Mouse (Mus musculus) brain, embryonic 18.5 days (tissue): ENCODE measurements at regions not wholly inside any gene's neighbourhood (a gene's known extent, or its start where the extent isn't known, plus 50 kb on each side); places are given as distances from the start of the nearest gene placed in this dataset.

ENCODE experiments used
- DNase-seq: peaks from one replicate; pipeline ENCODE4 v3.0.0-alpha.2; 2012; ENCODE audit warnings: low read depth, low spot score

DNA sequence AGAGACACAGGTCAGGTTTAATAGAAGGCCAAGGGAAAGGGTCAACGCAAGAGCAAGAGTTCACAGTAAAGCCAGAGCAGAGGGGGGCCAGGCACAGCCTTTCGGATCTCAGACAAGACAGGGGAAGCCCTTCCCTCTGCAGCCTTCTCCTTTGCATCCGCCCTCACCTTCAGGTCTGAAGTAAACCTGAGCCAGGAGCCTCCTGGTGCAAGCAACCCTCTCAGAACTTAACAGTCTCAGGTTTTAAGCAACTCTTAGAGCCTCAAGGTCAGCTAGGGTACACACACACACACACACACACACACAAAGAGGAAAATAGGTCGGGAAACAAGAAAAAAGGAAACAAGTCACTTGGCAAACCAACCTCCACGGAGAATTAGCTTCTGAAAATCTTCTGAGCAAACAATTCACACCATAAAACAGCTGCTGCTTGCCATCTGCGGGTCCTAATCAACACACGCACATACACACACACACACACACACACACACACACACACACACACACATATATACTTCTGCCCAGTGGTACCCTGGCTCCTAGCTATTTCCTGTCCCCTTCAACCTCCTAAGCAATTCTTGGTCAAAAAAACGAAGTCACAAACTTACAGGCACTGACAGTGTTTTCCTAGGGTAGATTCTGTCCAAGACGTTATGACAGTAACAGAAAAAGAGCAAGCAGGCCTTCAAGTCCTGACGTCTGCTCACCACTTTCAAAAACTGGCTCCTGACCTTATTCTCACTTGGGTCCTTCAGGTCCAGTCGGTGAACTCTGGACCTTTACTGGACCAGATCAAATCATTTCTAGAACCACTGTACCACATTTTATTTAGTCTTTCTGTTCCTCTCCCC, 196.4 kb downstream of the Sox4 start:
- no peak for DNase-seq

DNA sequence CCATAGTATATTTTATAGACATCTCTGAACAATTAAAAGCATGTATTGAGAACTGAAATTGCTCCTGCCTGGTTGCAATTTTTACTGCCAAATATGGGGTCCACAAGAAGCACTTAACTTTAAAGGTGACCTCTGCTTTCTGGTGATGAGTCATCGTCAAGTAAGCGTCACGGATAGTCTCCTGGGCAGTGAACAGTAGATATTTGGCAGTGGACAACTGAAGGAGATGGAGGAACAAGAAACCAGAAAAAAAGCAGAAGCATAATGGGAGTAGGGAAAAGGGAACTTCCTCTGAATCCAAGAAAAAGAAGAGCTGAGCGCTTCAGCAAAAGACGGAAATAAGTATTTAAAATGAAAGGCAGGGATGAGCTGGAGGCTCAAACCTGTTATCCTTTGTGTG, 199.3 kb downstream of the Sox4 start:
- DNase-seq: no peak

DNA sequence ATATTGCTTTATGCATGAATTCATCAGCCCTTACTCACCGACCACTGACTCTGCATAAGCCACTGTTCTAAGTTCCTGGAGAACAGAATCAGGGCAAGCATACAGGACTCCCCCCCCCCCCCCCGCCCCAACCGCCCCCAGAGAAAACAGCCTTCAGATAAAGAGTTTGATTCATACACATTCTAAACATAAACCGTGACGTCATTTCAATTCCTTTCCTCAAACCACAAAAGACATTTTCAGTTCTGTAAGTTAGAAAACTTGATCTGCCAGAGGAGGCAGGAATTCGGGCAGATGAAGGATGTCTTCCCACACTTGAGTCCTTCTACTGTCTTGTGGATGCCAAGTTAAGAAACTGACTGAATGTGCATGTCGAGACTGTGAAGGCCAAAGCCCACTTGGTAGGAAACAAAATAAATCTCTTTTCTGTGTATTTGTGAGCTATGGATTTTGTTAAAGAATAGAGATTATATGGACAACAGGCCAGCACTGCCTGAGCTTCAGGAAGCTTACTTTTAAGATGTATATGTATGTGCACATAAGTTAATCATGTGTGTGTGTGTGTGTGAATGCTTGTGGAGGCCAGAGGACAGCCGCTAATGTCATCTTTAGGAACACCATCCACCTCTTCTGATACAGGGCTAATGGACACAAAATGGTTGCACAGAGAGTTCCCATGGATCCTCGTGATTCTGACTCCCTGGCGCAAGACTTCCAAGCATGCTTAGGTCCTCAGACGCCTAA, 202.4 kb downstream of the Sox4 start:
- no peak for DNase-seq

DNA sequence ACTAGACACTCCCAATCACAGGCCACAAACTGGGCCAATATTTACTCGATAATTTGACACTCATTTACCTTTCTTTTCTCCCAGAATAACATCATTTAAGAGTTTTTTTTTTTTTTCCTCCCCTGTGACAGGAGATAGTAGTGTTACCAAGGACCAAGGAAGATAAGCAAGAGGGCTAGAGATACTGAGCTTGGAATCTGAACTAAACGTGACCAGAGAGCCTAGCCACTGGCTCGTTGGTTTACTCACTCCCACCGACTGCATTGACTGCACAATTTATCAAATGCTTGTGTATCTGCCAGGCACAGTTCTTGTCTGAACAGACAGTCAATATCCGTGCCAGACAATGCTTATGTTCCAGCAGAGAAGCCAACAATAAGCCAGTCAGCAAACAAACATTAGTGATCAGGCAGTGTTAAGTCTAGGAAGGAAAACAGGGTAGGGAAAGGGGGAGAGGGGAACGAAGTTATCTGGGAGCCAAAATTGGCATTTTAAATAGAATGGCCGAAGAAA, 213.3 kb downstream of the Sox4 start:
- DNase-seq: no peak

DNA sequence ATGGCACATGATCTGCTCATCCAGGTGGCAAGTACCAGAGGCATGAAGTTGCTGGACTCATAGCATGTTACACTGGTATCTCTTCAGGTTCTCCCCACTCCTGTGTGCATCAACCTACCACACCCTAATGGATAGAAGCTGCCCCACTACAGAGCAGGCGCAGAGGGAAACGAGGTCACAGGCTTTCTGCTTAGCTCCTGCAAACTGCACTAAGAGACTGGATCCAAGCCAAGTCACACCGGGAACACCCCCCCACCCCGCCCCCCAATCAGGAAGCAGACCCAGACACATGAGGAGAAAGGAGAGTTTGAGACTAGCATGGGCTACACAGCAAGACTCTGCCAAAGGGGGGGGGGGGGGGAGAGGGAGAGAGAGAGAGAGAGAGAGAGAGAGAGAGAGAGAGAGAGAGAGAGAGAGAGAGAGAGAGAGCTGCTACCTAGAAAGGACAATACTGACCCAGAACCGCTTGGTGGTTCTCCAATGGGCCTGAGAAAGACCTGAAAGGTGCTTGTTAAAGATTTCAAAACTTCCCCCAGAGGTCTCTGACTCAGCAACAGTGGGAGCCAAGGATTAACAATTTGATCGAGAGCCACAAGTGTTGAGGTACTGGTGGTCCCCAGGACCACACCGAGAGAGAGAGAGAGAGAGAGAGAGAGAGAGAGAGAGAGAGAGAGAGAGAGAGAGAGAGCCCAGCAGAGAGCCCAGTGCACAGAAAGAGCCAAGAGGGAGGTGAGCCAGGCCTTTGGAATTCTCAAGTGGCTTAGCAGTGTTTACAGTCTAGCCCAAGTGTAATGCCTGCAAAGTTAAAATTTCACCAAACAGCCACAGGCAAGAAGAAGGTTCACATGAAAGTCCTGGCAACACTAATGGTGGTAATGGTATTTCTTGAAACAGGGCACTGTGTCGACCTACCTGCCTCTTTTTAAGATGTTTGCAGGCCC, 215.1 kb downstream of the Sox4 start:
- no peak for DNase-seq

DNA sequence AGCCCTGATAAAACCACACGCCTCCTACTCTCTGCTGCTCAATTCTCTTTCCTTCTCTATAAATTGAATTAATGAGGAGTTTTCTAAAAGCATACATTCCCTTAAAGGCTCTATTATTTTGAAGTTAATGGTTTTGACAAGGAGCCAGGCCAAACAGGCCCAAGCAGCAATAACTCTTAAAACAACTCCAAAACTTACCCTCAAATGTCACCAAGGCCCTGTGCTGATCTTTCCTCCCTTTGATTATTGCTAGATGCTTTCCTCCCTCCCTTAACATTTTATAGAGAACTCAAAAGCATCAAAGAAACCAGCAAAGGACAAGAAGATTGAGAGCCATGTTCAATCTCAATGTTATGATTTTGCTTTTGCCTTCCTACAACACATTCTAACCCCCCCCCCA, 221.0 kb downstream of the Sox4 start:
- no peak for DNase-seq

DNA sequence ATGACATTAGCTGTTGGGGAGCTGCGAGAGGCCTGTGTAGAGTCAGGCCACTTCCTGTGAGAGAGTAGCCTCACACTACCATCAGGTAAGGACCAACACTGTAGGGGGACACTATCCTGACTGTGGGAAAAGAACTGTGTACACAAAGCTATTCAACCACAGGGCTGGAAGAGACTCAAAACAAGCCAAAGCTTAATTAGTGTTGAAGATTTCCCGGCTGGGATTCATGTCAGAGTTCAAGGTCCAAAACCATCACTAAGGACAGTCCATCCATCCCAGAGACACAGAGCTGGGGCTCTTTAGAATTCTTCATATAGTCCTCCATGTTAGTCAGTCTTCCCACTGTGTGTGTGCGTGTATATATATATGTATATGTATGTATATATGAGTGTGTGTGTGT, 221.5 kb downstream of the Sox4 start:
- DNase-seq: no peak

DNA sequence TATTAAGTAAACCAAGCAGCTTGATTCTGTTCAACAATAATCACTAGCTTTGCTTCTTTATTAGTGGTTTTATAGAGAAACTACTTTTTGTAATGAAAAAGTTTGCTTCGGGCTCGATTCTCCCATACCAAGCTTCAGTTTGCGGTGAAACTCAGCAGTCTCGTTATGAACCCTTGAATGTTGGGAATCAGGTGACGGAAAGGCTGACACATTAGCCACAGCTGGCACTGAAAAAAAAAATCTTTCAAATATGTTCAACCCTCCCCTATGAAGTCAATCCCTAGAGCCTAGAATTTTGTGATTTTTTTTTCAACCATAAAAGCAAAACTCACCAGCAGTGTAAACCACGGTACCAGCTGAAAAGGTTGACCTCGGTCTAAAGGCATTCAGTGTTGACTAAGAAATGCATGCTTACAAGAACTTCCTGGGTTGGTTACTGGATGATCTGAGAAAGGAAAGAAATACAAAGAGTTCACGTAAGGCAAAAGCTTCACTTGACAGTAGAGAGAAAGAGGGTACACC, 223.4 kb downstream of the Sox4 start:
- DNase-seq: no peak

DNA sequence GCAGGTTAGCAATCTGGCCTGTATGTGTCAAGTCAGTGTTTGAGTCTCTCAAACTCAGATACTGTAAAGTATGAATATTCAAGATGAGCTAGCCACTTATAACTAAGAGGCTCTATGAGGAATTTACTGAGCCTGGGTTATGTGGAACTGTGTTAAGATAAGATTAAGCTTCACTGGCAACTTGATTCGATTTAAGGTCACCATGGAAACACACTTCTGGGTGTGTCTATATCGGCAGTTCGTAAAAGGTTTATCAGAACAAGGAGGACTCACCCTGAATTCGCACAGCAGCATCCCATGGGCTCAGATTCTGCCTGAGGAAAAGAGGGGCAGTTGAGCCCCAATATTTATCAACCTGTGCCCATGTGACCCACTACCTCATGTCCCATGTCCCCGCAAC, 224.7 kb downstream of the Sox4 start:
- DNase-seq: no peak

DNA sequence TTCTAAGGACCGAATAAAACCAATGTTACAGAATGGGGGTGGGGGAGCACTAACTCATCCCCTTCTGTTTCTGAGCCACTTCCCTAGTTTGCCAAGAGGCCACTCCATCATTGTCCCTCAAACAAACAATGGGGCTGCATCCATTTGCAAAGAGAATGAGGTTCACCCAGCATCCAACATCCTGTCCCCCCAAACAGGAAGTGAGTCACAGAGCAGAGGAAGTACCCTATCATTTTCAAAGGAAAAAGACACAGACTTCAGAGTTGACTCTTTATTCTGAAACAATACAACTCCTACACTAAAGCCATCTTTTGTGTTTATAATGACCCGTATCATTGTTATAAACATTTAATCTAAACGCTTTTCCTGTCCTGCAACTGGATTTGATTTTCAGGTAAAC, 229.2 kb downstream of the Sox4 start:
- DNase-seq: no peak

DNA sequence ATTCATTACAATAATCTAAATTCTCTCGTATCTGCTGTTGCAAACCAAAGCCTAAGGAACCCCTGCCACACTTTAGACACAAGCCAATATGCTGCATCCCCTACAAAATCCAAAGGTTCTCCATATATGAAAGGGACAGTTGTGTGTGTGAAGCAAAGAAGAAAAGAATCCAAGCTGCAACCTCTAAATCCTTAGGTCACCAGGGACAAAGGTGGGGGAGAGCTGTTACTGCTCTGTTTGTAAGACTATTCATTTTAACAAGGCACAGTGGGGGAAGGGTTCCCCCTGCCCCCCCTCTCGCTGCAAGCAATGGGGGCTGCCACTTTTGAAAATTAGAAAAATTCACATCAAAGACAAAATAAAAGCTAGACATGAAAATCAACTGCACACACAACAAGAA, 231.4 kb downstream of the Sox4 start:
- no peak for DNase-seq

DNA sequence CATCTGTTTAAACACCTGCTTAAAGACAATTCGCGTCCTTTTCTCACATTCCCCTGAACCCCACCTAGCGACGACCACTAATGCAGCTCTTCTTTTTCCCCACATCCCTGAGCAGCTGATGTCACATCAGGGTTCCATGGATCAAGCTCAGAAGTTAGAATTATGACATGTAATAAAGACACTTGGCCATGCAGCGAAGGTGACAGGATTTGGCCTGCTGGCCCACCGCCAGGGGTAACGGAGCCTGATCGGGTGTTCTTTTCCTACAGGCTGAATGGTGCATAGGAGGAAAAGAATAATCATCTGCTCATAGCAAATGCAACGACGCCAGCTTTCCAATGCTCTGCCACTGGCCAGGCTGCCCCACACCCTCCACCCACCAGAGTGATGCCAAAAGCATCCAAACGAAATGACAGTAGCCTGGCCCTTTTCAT, 231.9 kb downstream of the Sox4 start:
- peak; percentile 18 for DNase-seq

DNA sequence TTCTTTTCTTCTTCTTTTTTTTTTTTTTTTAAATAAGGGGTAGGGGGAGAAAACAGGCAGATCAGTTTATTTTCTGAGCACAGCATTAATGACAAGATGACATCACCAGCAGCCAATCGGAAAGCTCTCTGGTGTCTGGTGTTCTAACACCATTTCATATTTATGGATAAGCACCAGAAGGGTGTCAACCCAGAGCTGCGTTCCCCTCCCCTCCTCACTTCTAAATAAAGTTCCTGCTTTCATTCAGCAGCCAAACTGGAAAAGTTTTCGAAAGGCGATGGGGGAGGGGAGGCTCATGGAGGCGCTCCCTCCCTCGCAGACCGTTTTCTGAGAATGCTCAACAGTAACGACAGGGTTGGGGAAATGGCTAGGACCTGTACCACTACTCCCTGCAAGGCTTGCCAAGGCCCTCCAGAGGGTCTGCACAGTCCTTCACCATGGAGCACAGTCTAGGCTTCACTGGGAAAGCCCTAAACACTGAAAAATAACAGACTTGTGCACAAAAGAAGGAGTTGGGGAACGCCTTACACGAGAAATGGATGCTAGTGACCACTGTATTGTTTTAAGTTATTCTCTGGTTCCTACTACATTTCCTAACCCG, 232.8 kb downstream of the Sox4 start:
- peak; percentile 80 for DNase-seq

DNA sequence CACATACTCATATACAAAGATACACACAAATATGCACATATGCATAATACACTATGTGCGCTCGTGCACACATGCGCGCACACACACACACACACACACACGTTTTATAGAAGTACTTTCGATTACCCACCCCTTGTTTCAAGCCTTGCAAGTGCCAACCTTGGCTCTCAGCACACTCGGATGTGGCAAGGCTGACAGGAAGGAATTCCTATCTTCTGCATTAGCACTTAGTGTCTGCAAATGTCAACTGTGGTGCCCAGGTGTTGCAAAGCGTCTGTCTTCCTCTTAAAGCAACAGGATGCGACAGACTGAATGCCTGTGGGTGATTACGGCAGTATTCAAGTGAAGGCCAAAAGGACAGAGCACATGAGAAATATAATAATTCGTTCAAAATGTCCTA, 233.3 kb downstream of the Sox4 start:
- peak; percentile 43 for DNase-seq

DNA sequence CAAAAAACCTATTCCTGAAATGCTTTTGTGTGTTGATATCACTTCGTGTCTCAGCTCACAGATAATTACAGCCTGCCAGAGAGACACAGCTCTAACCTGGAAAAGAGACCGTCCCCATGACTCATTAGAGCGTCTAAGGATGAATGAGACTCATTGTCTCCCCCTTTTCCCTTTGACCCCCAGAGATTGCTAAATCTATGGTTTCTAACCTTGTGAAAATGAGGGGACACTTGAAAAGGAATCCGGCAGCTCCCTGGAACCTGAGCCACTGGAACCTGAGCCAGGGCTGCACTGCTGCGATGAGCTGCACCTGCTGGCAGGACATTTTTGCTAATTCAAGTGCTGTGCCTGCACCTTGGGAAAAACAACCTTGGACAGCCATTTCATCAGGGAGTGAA, 234.6 kb downstream of the Sox4 start:
- peak; percentile 16 for DNase-seq

DNA sequence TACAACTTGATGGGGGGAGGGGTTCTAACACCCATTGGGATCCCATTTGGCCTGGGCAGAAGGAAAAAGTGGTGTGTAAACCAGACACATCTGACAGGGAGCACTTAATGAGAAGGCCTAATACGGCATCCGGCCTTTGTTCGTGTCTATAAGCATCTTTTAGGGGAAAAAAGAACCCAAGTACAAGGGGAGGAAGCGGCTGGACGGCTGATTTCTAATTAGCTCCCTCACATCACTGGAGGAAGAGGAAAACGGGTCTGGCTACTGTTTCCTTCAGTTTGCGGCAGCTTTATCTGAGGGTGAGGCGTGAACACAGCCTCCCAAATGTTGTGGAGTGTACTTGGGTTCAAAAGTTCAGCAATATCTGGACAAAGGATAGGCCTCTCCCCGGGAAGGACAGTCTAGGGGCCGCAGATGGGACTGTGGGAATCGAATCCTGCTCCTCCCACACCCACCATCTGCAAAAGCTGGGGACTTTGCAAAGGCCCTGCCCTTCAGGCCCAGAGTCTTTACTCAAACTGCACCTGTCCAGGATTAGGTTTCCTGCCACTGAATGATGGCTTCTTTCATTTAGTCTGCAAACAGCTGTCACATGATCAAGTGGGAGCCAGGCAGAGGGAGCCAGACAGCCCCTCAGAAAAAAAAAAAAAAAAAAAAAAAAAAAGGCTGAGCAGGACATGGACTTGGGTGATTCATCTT, 235.2 kb downstream of the Sox4 start:
- DNase-seq: no peak

DNA sequence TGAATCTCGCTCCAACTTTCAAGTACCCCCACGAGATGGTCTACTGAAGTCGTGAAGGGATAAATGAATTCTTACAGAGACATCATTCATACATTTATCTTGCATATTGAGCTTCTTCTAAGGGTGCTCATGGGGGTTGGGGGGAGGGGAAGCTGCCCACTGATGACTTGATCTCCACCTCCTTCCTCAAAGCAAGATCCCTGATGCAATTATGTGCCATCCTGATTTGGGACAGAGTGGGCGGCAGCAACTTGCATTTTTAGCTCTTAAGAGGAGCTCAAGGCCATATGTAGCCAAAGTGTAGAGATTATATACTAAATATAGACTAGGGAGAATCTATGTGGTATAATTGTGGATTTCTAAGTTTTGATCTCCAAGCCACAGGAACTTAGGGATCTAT, 236.1 kb downstream of the Sox4 start:
- DNase-seq: no peak

DNA sequence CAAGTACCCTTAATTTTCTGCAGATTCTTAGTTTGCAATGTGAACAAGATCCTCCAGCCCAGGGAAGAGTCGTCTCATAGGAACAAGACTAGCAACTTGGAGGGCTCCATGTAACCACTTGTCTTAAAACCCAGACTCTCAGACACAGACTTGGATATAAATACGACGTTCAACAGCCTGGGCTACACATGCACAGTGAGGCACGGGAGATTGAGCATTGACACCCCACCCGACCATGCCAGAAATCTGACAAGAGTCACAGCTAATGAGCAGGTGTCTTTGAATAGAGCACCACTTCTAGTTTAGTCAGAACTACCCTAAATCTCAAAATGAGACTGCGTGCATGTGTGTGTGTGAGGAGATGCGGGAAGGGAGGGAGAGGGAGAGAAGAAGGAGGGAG, 243.5 kb downstream of the Sox4 start:
- DNase-seq: no peak

DNA sequence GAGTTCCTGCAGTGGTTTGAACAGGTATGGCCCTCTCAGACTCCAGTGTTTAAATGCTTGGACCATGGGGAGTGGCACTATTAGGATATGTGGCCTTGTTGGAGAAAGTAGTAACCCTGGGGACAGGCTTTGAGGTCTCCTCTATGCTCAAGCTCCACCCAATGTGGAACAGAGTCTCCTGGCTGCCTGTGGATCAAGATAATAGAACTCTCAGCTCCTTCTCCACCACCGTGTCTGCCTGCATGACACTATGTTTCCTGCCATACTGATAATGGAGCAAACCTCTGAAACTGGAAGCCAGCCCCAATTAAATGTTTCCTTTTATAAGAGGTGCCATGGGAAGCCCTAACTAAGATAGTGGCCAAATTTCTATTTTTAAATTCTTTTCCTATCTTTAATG, 252.2 kb downstream of the Sox4 start:
- no peak for DNase-seq

DNA sequence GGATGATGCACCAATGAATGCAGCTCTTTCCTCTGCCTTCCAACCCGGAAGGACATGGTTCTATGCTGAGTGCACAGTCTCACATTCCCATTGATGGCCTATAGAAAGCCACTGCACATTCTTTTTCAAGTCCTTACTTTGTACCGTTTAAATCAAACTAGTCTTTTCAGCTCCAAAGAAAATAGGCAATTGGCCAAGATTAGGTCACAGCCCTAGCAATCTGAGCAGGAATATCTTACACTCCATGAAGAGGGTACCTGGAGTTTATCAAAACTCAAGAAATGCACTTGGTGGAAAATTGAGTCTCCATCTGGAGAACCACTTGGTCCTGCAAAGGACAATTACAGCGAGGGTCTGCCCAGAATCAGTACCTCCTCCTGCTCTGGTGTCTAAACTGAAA, 253.4 kb downstream of the Sox4 start:
- DNase-seq: no peak
